In genomic region chr9:37539170-37540025, GRCm38 (mm10) we compare ENCODE assay signal across 11 mouse cellular contexts. TPM values are rescaled to one million over a fixed set of nuclear protein-coding genes. Genes with fewer than 3 reads are reported as not detected.
DNase-seq lines count a peak whose midpoint lies in the region; ATAC-seq and TF ChIP-seq lines count a peak whose summit lies in the region.
"Had no signal": no experiment of that assay in that cellular context is flagged by ENCODE, and none has a peak within 500 bp of the region (broad histone marks: within the 10 kb centered on the region; RNA-seq: fewer than 3 reads in every experiment).

Vsig2 (plus strand) TSS chr9:37539255.

- no peak within 1 kb of the TSS for H3K4me3 ChIP-seq in heart, embryonic 10.5 days
- H3K4me3 ChIP-seq in heart, embryonic 12.5 days: no peak within 1 kb of the TSS
- no peak within 1 kb of the TSS for H3K4me3 ChIP-seq in lung, embryonic 14.5 days (ENCODE audit: low read depth, low read length)
- H3K4me3 ChIP-seq in cortical plate, adult 2 months (ENCODE audit: insufficient read depth, low read length): no peak within 1 kb of the TSS
- H3K4me3 ChIP-seq in stomach, embryonic 15.5 days (replicated peaks): peak within 1 kb of the TSS; percentile 19
- H3K4me3 ChIP-seq: erythroblast, embryonic 14.5 days; midbrain, embryonic 12.5 days had no signal

- 46% methylated on average over 23 of the region's 23 CpGs for WGBS in heart, embryonic 10.5 days
- 51% methylated on average over 23 of the region's 23 CpGs for WGBS in heart, embryonic 12.5 days
- 49% methylated on average over 23 of the region's 23 CpGs for WGBS in lung, embryonic 14.5 days
- 50% methylated on average over 23 of the region's 23 CpGs for WGBS in stomach, embryonic 15.5 days

- no peak within 1 kb of the TSS for H3K4me2 ChIP-seq in heart, embryonic 12.5 days
- H3K4me2 ChIP-seq in lung, embryonic 14.5 days: peak within 1 kb of the TSS; percentile 26; the same call in 1 of the 2 replicates
- peak within 1 kb of the TSS; percentile 38 for H3K4me2 ChIP-seq in stomach, embryonic 15.5 days
- H3K4me2 ChIP-seq: midbrain, embryonic 12.5 days had no signal

- H3K27me3 ChIP-seq in heart, embryonic 10.5 days (ENCODE audit: insufficient read depth, poor library complexity, severe bottlenecking): peaks cover 34% of the 10 kb centered on the region
- H3K27me3 ChIP-seq in heart, embryonic 12.5 days (replicated peaks): peaks cover 12% of the 10 kb centered on the region; the same call in 1 of the 2 replicates
- H3K27me3 ChIP-seq in lung, embryonic 14.5 days (ENCODE audit: insufficient read depth, low read length): no peaks in the 10 kb centered on the region
- H3K27me3 ChIP-seq in stomach, embryonic 15.5 days (replicated peaks): no peaks in the 10 kb centered on the region

- ATAC-seq in heart, embryonic 12.5 days (ENCODE audit: insufficient number of reproducible peaks, low FRiP score): no peak
- ATAC-seq in lung, embryonic 14.5 days (ENCODE audit: insufficient read depth): 0 out of 2 replicates have a peak, but pooled peaks have one; percentile 40
- ATAC-seq in stomach, embryonic 15.5 days (ENCODE audit: insufficient read depth, low FRiP score, low read depth): peak; percentile 45; the same call in 1 of the 2 replicates

- TF ChIP-seq POLR2A in cortical plate, adult 2 months (IDR thresholded peaks at IDR 0.05; ENCODE audit: extremely low read depth, insufficient read depth, low read length): peak; percentile 46; the same call in 1 of the 2 replicates

- TF ChIP-seq CTCF in lung, embryonic 14.5 days (IDR thresholded peaks at IDR 0.05; ENCODE audit: low read depth): peak; percentile 15; the same call in 1 of the 2 replicates
- TF ChIP-seq CTCF in cortical plate, adult 2 months (IDR thresholded peaks at IDR 0.05; ENCODE audit: extremely low read depth, insufficient read depth, low read length): no peak

- DNase-seq in heart, embryonic 10.5 days (ENCODE audit: low spot score): peak; percentile 65
- DNase-seq in lung, embryonic 14.5 days: no peak
- DNase-seq in lung, postnatal 14 days: no peak
- no peak for DNase-seq in adrenal gland, adult 2 months
- DNase-seq in cerebellum, adult 18-20 months: no peak
- DNase-seq: kidney, postnatal 36 days had no signal

- peaks cover 29% of the 10 kb centered on the region for H3K4me1 ChIP-seq in heart, embryonic 10.5 days
- H3K4me1 ChIP-seq in heart, embryonic 12.5 days (replicated peaks): peaks cover 28% of the 10 kb centered on the region
- H3K4me1 ChIP-seq in lung, embryonic 14.5 days (ENCODE audit: insufficient read depth): no peaks in the 10 kb centered on the region
- H3K4me1 ChIP-seq in cortical plate, adult 2 months (ENCODE audit: control insufficient read depth, insufficient read depth, low read length): peaks cover 1% of the 10 kb centered on the region; the same call in 1 of the 2 replicates
- H3K4me1 ChIP-seq in stomach, embryonic 15.5 days: peaks cover 8% of the 10 kb centered on the region; the same call in 1 of the 2 replicates

- peak within 1 kb of the TSS; percentile 36; the same call in 1 of the 2 replicates for H3K27ac ChIP-seq in heart, embryonic 10.5 days
- no peak within 1 kb of the TSS for H3K27ac ChIP-seq in heart, embryonic 12.5 days (ENCODE audit: poor library complexity, severe bottlenecking)
- H3K27ac ChIP-seq in lung, embryonic 14.5 days (ENCODE audit: low read depth): peak within 1 kb of the TSS; percentile 63
- H3K27ac ChIP-seq in cortical plate, adult 2 months (ENCODE audit: insufficient read depth, low read length): peak within 1 kb of the TSS; percentile 53; the same call in 1 of the 2 replicates
- H3K27ac ChIP-seq in stomach, embryonic 15.5 days: peak within 1 kb of the TSS; percentile 71; the same call in 1 of the 2 replicates
- H3K27ac ChIP-seq: midbrain, embryonic 12.5 days had no signal

- H3K9me3 ChIP-seq in heart, embryonic 10.5 days: no peaks in the 10 kb centered on the region
- H3K9me3 ChIP-seq in heart, embryonic 12.5 days (replicated peaks): no peaks in the 10 kb centered on the region
- no peaks in the 10 kb centered on the region for H3K9me3 ChIP-seq in lung, embryonic 14.5 days (ENCODE audit: low read depth, low read length)
- no peaks in the 10 kb centered on the region for H3K9me3 ChIP-seq in stomach, embryonic 15.5 days
- H3K9me3 ChIP-seq: midbrain, embryonic 12.5 days had no signal

- H3K36me3 ChIP-seq in heart, embryonic 10.5 days: peaks cover 3% of the 10 kb centered on the region; the same call in 1 of the 2 replicates
- peaks cover 6% of the 10 kb centered on the region; the same call in 1 of the 2 replicates for H3K36me3 ChIP-seq in heart, embryonic 12.5 days
- H3K36me3 ChIP-seq in lung, embryonic 14.5 days (ENCODE audit: insufficient read depth): no peaks in the 10 kb centered on the region; the same call in 1 of the 2 replicates
- no peaks in the 10 kb centered on the region for H3K36me3 ChIP-seq in stomach, embryonic 15.5 days
- H3K36me3 ChIP-seq: midbrain, embryonic 12.5 days had no signal

- no peak within 1 kb of the TSS for H3K9ac ChIP-seq in heart, embryonic 12.5 days
- H3K9ac ChIP-seq in lung, embryonic 14.5 days: 0 out of 2 replicates have a peak within 1 kb of the TSS, but pooled peaks have one; percentile 18
- H3K9ac ChIP-seq in stomach, embryonic 15.5 days: no peak within 1 kb of the TSS
- H3K9ac ChIP-seq: midbrain, embryonic 12.5 days had no signal

RNA-seq across cellular contexts. Expression of gene Vsig2, which starts in this region (rescaled TPM):
- polyA plus RNA-seq in heart, embryonic 10.5 days (2016; fragmentation: Nextera tagmentation; extraction: Ambion mirVana): 0.75 and 0.77 TPM in 2 replicates
- polyA plus RNA-seq in heart, embryonic 12.5 days (2016; fragmentation: Nextera tagmentation; extraction: Ambion mirVana): 1.6 and 1.9 TPM in 2 replicates
- polyA plus RNA-seq in lung, embryonic 14.5 days (2014; fragmentation: Nextera tagmentation; extraction: Ambion mirVana): 17.0 and 18.8 TPM in 2 replicates
- 6.6 and 7.6 TPM in 2 replicates for polyA plus RNA-seq in cortical plate, adult 2 months (2012; rRNA removed)
- polyA plus RNA-seq in stomach, embryonic 15.5 days (2015; fragmentation: Nextera tagmentation; extraction: Ambion mirVana): 47.6 and 57.6 TPM in 2 replicates
- 1 to 10 TPM; 1.8 to 3.0 TPM for total RNA-seq in adrenal gland, adult 2 months (2021)
- polyA plus RNA-seq in adrenal gland, adult 2 months (2012; rRNA removed): 8.8 and 8.9 TPM in 2 replicates
- polyA plus RNA-seq: erythroblast, embryonic 14.5 days had no signal

Comparison
In these comparisons a context has a peak if more than half of its experiments do, and no peak if none do; other contexts are left out.
1. Peak in DNase-seq and H3K27ac ChIP-seq in heart, embryonic 10.5 days; RNA of the gene not detected or under 1 TPM.